Mouse (Mus musculus): ENCODE results near the gene Tmem132c.
"Not testable (repeated sequence)": the region's sequence is repeated elsewhere in the genome, so short reads cannot be mapped to it uniquely, and the experiment has no call there.

The Tmem132c gene

GRCm38 (mm10) chr5:127347053-127347748 is 105.6 kb downstream of the Tmem132c start:
- no peak for DNase-seq

- no peak for DNase-seq
Observed at GRCm38 (mm10) chr5:127349221-127350065, 107.8 kb downstream of the Tmem132c start.

GRCm38 (mm10) chr5:127353002-127353401 is 111.4 kb downstream of the Tmem132c start:
- peak; percentile 26 for DNase-seq

GRCm38 (mm10) chr5:127355836-127356235 is 114.2 kb downstream of the Tmem132c start:
- peak; percentile 67 for DNase-seq

- not testable (repeated sequence) for DNase-seq
Observed at GRCm38 (mm10) chr5:127357878-127358277, 116.3 kb downstream of the Tmem132c start.

GRCm38 (mm10) chr5:127361145-127361544 is 119.5 kb downstream of the Tmem132c start:
- no peak for DNase-seq

- DNase-seq = no peak
Observed at GRCm38 (mm10) chr5:127365061-127365460, 123.5 kb downstream of the Tmem132c start.

- DNase-seq = peak; percentile 56
Observed at GRCm38 (mm10) chr5:127368191-127368590, 126.6 kb downstream of the Tmem132c start.

GRCm38 (mm10) chr5:127369812-127370211 is 128.2 kb downstream of the Tmem132c start:
- DNase-seq = no peak

GRCm38 (mm10) chr5:127370503-127370902 is 128.9 kb downstream of the Tmem132c start:
- peak; percentile 87 for DNase-seq

- DNase-seq = peak; percentile 69
Observed at GRCm38 (mm10) chr5:127374251-127374650, 132.6 kb downstream of the Tmem132c start.

GRCm38 (mm10) chr5:127375654-127376053 is 134.0 kb downstream of the Tmem132c start:
- no peak for DNase-seq

- DNase-seq = no peak
Observed at GRCm38 (mm10) chr5:127378521-127378920, 136.9 kb downstream of the Tmem132c start.

- peak; percentile 59 for DNase-seq
Observed at GRCm38 (mm10) chr5:127379351-127379750, 137.7 kb downstream of the Tmem132c start.

GRCm38 (mm10) chr5:127381216-127381615 is 139.6 kb downstream of the Tmem132c start:
- no peak for DNase-seq

GRCm38 (mm10) chr5:127382571-127382970 is 141.0 kb downstream of the Tmem132c start:
- no peak for DNase-seq

GRCm38 (mm10) chr5:127391187-127391586 is 149.6 kb downstream of the Tmem132c start:
- no peak for DNase-seq

- DNase-seq = no peak
Observed at GRCm38 (mm10) chr5:127396889-127397288, 155.3 kb downstream of the Tmem132c start.

- no peak for DNase-seq
Observed at GRCm38 (mm10) chr5:127398010-127398409, 156.4 kb downstream of the Tmem132c start.

GRCm38 (mm10) chr5:127405391-127406000 is 163.9 kb downstream of the Tmem132c start:
- peak; percentile 97 for DNase-seq

GRCm38 (mm10) chr5:127406014-127406655 is 164.5 kb downstream of the Tmem132c start:
- peak; percentile 52 for DNase-seq

- DNase-seq = no peak
Observed at GRCm38 (mm10) chr5:127416536-127416935, 174.9 kb downstream of the Tmem132c start.

GRCm38 (mm10) chr5:127423936-127424335 is 182.3 kb downstream of the Tmem132c start:
- DNase-seq = no peak
